Mouse (Mus musculus) heart, embryonic 10.5 days (tissue): ENCODE measurements around the gene Tmc7. TPM values are rescaled to one million over a fixed set of nuclear protein-coding genes. Genes with fewer than 3 reads are reported as not detected.

ENCODE experiments used
- DNase-seq: peaks from one replicate; pipeline ENCODE4 v3.0.0-alpha.2; 2017; ENCODE audit warnings: low spot score
- H3K27ac ChIP-seq: fragments of 300-500 bp; sonication (generic); 2 replicates; pipeline ENCODE4 v1.5.1; 2016; ENCODE audit warnings: mild to moderate bottlenecking
- H3K27me3 ChIP-seq: fragments of 300-500 bp; sonication (generic); 2 replicates; pipeline ENCODE4 v1.6.1; 2016; ENCODE audit warnings: mild to moderate bottlenecking; ENCODE audit not compliant: poor library complexity, insufficient read depth, severe bottlenecking
- H3K36me3 ChIP-seq: fragments of 300-500 bp; sonication (generic); 2 replicates; pipeline ENCODE4 v1.6.1; 2016; ENCODE audit warnings: mild to moderate bottlenecking, moderate library complexity
- H3K4me1 ChIP-seq: fragments of 300-500 bp; sonication (generic); 2 replicates; pipeline ENCODE4 v1.6.1; 2016; ENCODE audit warnings: mild to moderate bottlenecking
- H3K4me3 ChIP-seq: fragments of 300-500 bp; sonication (generic); 2 replicates; pipeline ENCODE4 v1.5.1; 2016; ENCODE audit warnings: mild to moderate bottlenecking, moderate library complexity
- H3K9me3 ChIP-seq: fragments of 300-500 bp; sonication (generic); 2 replicates; pipeline ENCODE4 v1.6.1; 2016; ENCODE audit warnings: mild to moderate bottlenecking, moderate library complexity
- WGBS: fragments of 180-500 bp; shearing (Covaris S2); methylation state at CpG from one replicate; pipeline ENCODE4 v1.1.7; 2016; 5-methylcytosine and 5-hydroxymethylcytosine counted together
- polyA plus RNA-seq: library from polyadenylated mRNA; unstranded; fragments of >200 nt; fragmentation: Nextera tagmentation; extraction: Ambion mirVana; gene quantifications from 2 replicates; pipeline ENCODE4 v1.2.1, GENCODE M21; 2016

Tmc7 gene
- polyA plus RNA-seq, 1 experiment from 2014 or later, result 2.8 TPM

- H3K4me3 ChIP-seq, result peak overlapping the region; percentile 81
- H3K36me3 ChIP-seq, result peaks cover 15% of the 10 kb centered on the region; the same call in 1 of the 2 replicates
- DNase-seq, result peak; percentile 78
- H3K27me3 ChIP-seq, result peaks cover 43% of the 10 kb centered on the region
- WGBS, result 3% methylated on average over 65 of the region's 67 CpGs
- H3K27ac ChIP-seq, result peak overlapping the region; percentile 94
- H3K9me3 ChIP-seq, result no peaks in the 10 kb centered on the region
- peaks cover 35% of the 10 kb centered on the region for H3K4me1 ChIP-seq
These were observed 93.7 kb downstream of the Tmc7 start for GRCm38 (mm10) chr7:118490666-118491430.

- H3K27me3 ChIP-seq, result peaks cover 43% of the 10 kb centered on the region
- no peaks in the 10 kb centered on the region for H3K9me3 ChIP-seq
- WGBS, result 20% methylated on average over 57 of the region's 57 CpGs
- peak overlapping the region; percentile 81 for H3K4me3 ChIP-seq
- H3K4me1 ChIP-seq, result peaks cover 35% of the 10 kb centered on the region
- no peak for DNase-seq
- H3K27ac ChIP-seq, result peak overlapping the region; percentile 94; the same call in 1 of the 2 replicates
- H3K36me3 ChIP-seq, result peaks cover 15% of the 10 kb centered on the region; the same call in 1 of the 2 replicates
These were observed 94.5 kb downstream of the Tmc7 start for GRCm38 (mm10) chr7:118489706-118490665.

- Histone ChIP-seq H3K9me3 (no peaks in the 10 kb centered on the region), H3K4me3 (peak overlapping the region; percentile 5; the same call in 1 of the 2 replicates), H3K36me3 (peaks cover 15% of the 10 kb centered on the region; the same call in 1 of the 2 replicates), H3K27ac (no peak overlapping the region), H3K27me3 (peaks cover 43% of the 10 kb centered on the region), H3K4me1 (peaks cover 35% of the 10 kb centered on the region)
- no peak for DNase-seq
- WGBS, result 31% methylated on average over 8 of the region's 8 CpGs
These were observed 96.4 kb downstream of the Tmc7 start for GRCm38 (mm10) chr7:118488060-118488664.

- H3K27me3 ChIP-seq, result peaks cover 33% of the 10 kb centered on the region
- WGBS, result 51% methylated on average over 5 of the region's 5 CpGs
- DNase-seq, result no peak
- no peak overlapping the region for H3K27ac ChIP-seq
- peaks cover 33% of the 10 kb centered on the region for H3K4me1 ChIP-seq
- no peaks in the 10 kb centered on the region for H3K9me3 ChIP-seq
- peaks cover 15% of the 10 kb centered on the region; the same call in 1 of the 2 replicates for H3K36me3 ChIP-seq
- H3K4me3 ChIP-seq, result no peak overlapping the region
These were observed 97.6 kb downstream of the Tmc7 start for GRCm38 (mm10) chr7:118486917-118487316.

Other genes starting within 250 kb of the Tmc7 start
- gene Syt17, start 136.5 kb downstream of the Tmc7 start, polyA plus RNA-seq, result 0.74 and 1.3 TPM in 2 replicates
- 1.6 and 2.2 TPM in 2 replicates for gene Itpripl2, start 92.8 kb downstream of the Tmc7 start, polyA plus RNA-seq
- gene Coq7, start 51.4 kb downstream of the Tmc7 start, polyA plus RNA-seq, result 151 and 174 TPM in 2 replicates
- gene Tmc5, start 12.6 kb upstream of the Tmc7 start, polyA plus RNA-seq, result 0.05 TPM in 1 of 2 replicates, not detected in the other
- gene Gde1, start 121.0 kb upstream of the Tmc7 start, polyA plus RNA-seq, result 64.6 and 64.9 TPM in 2 replicates
- gene Ccp110, start 127.8 kb upstream of the Tmc7 start, polyA plus RNA-seq, result 10.2 and 11.3 TPM in 2 replicates
- 52.3 and 56.3 TPM in 2 replicates for gene Vps35l, start 155.5 kb upstream of the Tmc7 start, polyA plus RNA-seq